Mouse (Mus musculus): ENCODE measurements around the gene Agrp. TPM values are rescaled to one million over a fixed set of nuclear protein-coding genes. Genes with fewer than 3 reads are reported as not detected.

The Agrp gene
- polyA plus RNA-seq, 1 experiment from 2014 or later = 0.91 TPM

- Histone ChIP-seq H3K36me3 (ENCODE audit: control insufficient read depth, insufficient read depth) (peaks cover 10% of the 10 kb centered on the region; the same call in 1 of the 2 replicates), H3K4me1 (replicated peaks; ENCODE audit: control insufficient read depth, insufficient read depth, low read length) (peaks cover 32% of the 10 kb centered on the region), H3K4me3 (replicated peaks; ENCODE audit: low read length) (no peak overlapping the region), H3K9ac (replicated peaks; ENCODE audit: low read depth, low read length) (no peak overlapping the region), H3K27ac (ENCODE audit: low read length) (no peak overlapping the region), H3K9me3 (ENCODE audit: control insufficient read depth, low read length) (no peaks in the 10 kb centered on the region), H3K27me3 (replicated peaks; ENCODE audit: control insufficient read depth, insufficient read depth, low read length) (no peaks in the 10 kb centered on the region), H3K4me2 (ENCODE audit: low read length) (no peak overlapping the region)
- WGBS = 86% methylated on average over 1 of the region's 1 CpGs
- no peak for ATAC-seq
Observed at GRCm38 (mm10) chr8:105639835-105640234, 2.6 kb upstream of the Agrp start.

DNA sequence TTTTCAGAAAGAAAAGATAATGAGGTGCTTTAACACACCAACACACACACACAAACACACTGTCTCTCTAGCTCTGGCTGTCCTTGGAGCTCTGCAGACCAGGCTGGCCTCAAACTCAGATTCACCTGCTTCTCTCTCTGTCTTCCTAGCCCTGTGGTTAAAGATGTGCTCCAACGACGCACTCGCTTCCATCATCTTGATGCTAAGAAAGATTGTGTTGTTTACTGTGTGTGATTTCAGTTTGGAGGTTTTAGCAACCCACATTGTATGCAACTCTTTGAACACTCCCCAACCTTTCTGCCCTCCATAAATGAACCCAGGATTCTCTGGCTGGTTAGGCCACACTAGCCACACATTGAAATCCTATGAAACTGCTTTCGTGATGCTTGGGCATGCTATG, 1.3 kb upstream of the Agrp start:
- no peak for ATAC-seq
- WGBS = 81% methylated on average over 4 of the region's 4 CpGs
- Histone ChIP-seq H3K36me3 (ENCODE audit: control insufficient read depth, insufficient read depth) (0 out of 2 replicates have a peak, but pooled peaks cover 1% of the 10 kb centered on the region), H3K27ac (ENCODE audit: low read length) (no peak overlapping the region), H3K4me3 (replicated peaks; ENCODE audit: low read length) (peak overlapping the region; percentile 13), H3K9me3 (ENCODE audit: control insufficient read depth, low read length) (no peaks in the 10 kb centered on the region), H3K4me1 (replicated peaks; ENCODE audit: control insufficient read depth, insufficient read depth, low read length) (peaks cover 32% of the 10 kb centered on the region), H3K9ac (replicated peaks; ENCODE audit: low read depth, low read length) (no peak overlapping the region; the same call in 1 of the 2 replicates), H3K4me2 (ENCODE audit: low read length) (peak overlapping the region; percentile 96), H3K27me3 (replicated peaks; ENCODE audit: control insufficient read depth, insufficient read depth, low read length) (no peaks in the 10 kb centered on the region)

GRCm38 (mm10) chr8:105637601-105638041, 428 bp upstream of the Agrp start:
- Histone ChIP-seq H3K27ac (ENCODE audit: low read length) (peak overlapping the region; percentile 100), H3K27me3 (replicated peaks; ENCODE audit: control insufficient read depth, insufficient read depth, low read length) (no peaks in the 10 kb centered on the region), H3K4me2 (ENCODE audit: low read length) (peak overlapping the region; percentile 96), H3K9ac (replicated peaks; ENCODE audit: low read depth, low read length) (peak overlapping the region; percentile 100), H3K4me1 (replicated peaks; ENCODE audit: control insufficient read depth, insufficient read depth, low read length) (peaks cover 30% of the 10 kb centered on the region), H3K9me3 (ENCODE audit: control insufficient read depth, low read length) (no peaks in the 10 kb centered on the region), H3K4me3 (replicated peaks; ENCODE audit: low read length) (peak overlapping the region; percentile 99), H3K36me3 (ENCODE audit: control insufficient read depth, insufficient read depth) (no peaks in the 10 kb centered on the region)
- no peak for ATAC-seq
- WGBS = under 1% methylated on average over 11 of the region's 11 CpGs

- peak; percentile 91 for ATAC-seq
- no peaks in the 10 kb centered on the region for H3K9me3 ChIP-seq (ENCODE audit: control insufficient read depth, low read length)
- WGBS = under 1% methylated on average over 89 of the region's 126 CpGs
Observed at GRCm38 (mm10) chr8:105636018-105636962, 903 bp downstream of the Agrp start, which contains the start of gene Ctcf. Gene Ctcf, plus strand, starts transcription at chr8:105636568.

GRCm38 (mm10) chr8:105635481-105635880, 1.7 kb downstream of the Agrp start:
- Histone ChIP-seq H3K4me3 (replicated peaks; ENCODE audit: low read length) (peak overlapping the region; percentile 99), H3K27me3 (replicated peaks; ENCODE audit: control insufficient read depth, insufficient read depth, low read length) (no peaks in the 10 kb centered on the region), H3K4me2 (ENCODE audit: low read length) (peak overlapping the region; percentile 84), H3K4me1 (replicated peaks; ENCODE audit: control insufficient read depth, insufficient read depth, low read length) (peaks cover 25% of the 10 kb centered on the region), H3K36me3 (ENCODE audit: control insufficient read depth, insufficient read depth) (no peaks in the 10 kb centered on the region), H3K27ac (ENCODE audit: low read length) (peak overlapping the region; percentile 100), H3K9me3 (ENCODE audit: control insufficient read depth, low read length) (no peaks in the 10 kb centered on the region), H3K9ac (replicated peaks; ENCODE audit: low read depth, low read length) (peak overlapping the region; percentile 100)
- WGBS = 1% methylated on average over 11 of the region's 11 CpGs
- ATAC-seq = no peak

More at GRCm38 (mm10) chr8:105636018-105636962, 903 bp downstream of the Agrp start, which contains the start of gene Ctcf:
- H3K4me2 ChIP-seq (ENCODE audit: low read length) = peak within 1 kb of the TSS; percentile 96
- no peaks in the 10 kb centered on the region for H3K27me3 ChIP-seq (replicated peaks; ENCODE audit: control insufficient read depth, insufficient read depth, low read length)
- peak within 1 kb of the TSS; percentile 100 for H3K9ac ChIP-seq (replicated peaks; ENCODE audit: low read depth, low read length)
- peaks cover 30% of the 10 kb centered on the region for H3K4me1 ChIP-seq (replicated peaks; ENCODE audit: control insufficient read depth, insufficient read depth, low read length)
- no peaks in the 10 kb centered on the region for H3K36me3 ChIP-seq (ENCODE audit: control insufficient read depth, insufficient read depth)
- peak within 1 kb of the TSS; percentile 100 for H3K27ac ChIP-seq (ENCODE audit: low read length)
- peak within 1 kb of the TSS; percentile 99 for H3K4me3 ChIP-seq (replicated peaks; ENCODE audit: low read length)

GRCm38 (mm10) chr8:105634771-105635458, 2.3 kb downstream of the Agrp start:
- H3K4me3 ChIP-seq (replicated peaks; ENCODE audit: low read length) = no peak overlapping the region
- peaks cover 24% of the 10 kb centered on the region for H3K4me1 ChIP-seq (replicated peaks; ENCODE audit: control insufficient read depth, insufficient read depth, low read length)
- no peak overlapping the region for H3K9ac ChIP-seq (replicated peaks; ENCODE audit: low read depth, low read length)
- H3K27me3 ChIP-seq (replicated peaks; ENCODE audit: control insufficient read depth, insufficient read depth, low read length) = no peaks in the 10 kb centered on the region
- no peak overlapping the region for H3K27ac ChIP-seq (ENCODE audit: low read length)
- peak overlapping the region; percentile 84; the same call in 1 of the 2 replicates for H3K4me2 ChIP-seq (ENCODE audit: low read length)
- H3K9me3 ChIP-seq (ENCODE audit: control insufficient read depth, low read length) = no peaks in the 10 kb centered on the region
- ATAC-seq = no peak
- 89% methylated on average over 2 of the region's 2 CpGs for WGBS
- H3K36me3 ChIP-seq (ENCODE audit: control insufficient read depth, insufficient read depth) = no peaks in the 10 kb centered on the region

DNA sequence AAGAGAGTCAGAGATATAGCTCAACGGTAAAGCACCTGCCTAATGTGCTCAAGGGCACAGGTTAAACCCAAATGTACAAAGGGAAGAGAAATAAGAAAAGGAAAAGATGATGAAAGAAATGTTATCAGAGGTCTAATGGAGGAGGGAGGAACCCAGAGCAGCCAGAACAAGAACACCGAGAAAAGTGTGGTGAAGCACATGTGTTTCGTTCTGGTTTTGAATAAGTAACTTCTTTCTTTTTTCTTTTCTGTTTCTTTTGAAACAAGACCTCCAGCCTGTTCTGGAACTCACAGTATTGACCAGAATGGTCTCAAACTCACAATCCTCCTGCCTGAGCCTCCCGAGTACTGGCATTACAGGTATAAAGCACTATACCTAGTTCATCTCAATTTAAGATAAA, 7.9 kb downstream of the Agrp start:
- H3K4me2 ChIP-seq (ENCODE audit: low read length) = no peak overlapping the region
- WGBS = 94% methylated on average over 4 of the region's 4 CpGs
- H3K36me3 ChIP-seq (ENCODE audit: control insufficient read depth, insufficient read depth) = no peaks in the 10 kb centered on the region
- H3K9me3 ChIP-seq (ENCODE audit: control insufficient read depth, low read length) = no peaks in the 10 kb centered on the region
- H3K4me1 ChIP-seq (replicated peaks; ENCODE audit: control insufficient read depth, insufficient read depth, low read length) = peaks cover 8% of the 10 kb centered on the region
- H3K27ac ChIP-seq (ENCODE audit: low read length) = no peak overlapping the region
- no peak for ATAC-seq
- H3K9ac ChIP-seq (replicated peaks; ENCODE audit: low read depth, low read length) = no peak overlapping the region
- no peaks in the 10 kb centered on the region for H3K27me3 ChIP-seq (replicated peaks; ENCODE audit: control insufficient read depth, insufficient read depth, low read length)
- H3K4me3 ChIP-seq (replicated peaks; ENCODE audit: low read length) = no peak overlapping the region

- WGBS = 58% methylated on average over 1 of the region's 1 CpGs
- H3K27ac ChIP-seq (ENCODE audit: low read length) = no peak overlapping the region
- no peak overlapping the region for H3K4me3 ChIP-seq (replicated peaks; ENCODE audit: low read length)
- peaks cover 3% of the 10 kb centered on the region; the same call in 1 of the 2 replicates for H3K36me3 ChIP-seq (ENCODE audit: control insufficient read depth, insufficient read depth)
- peaks cover 24% of the 10 kb centered on the region for H3K4me1 ChIP-seq (replicated peaks; ENCODE audit: control insufficient read depth, insufficient read depth, low read length)
- no peak overlapping the region for H3K9ac ChIP-seq (replicated peaks; ENCODE audit: low read depth, low read length)
- no peak for ATAC-seq
- no peaks in the 10 kb centered on the region for H3K27me3 ChIP-seq (replicated peaks; ENCODE audit: control insufficient read depth, insufficient read depth, low read length)
- H3K4me2 ChIP-seq (ENCODE audit: low read length) = no peak overlapping the region
- no peaks in the 10 kb centered on the region for H3K9me3 ChIP-seq (ENCODE audit: control insufficient read depth, low read length)
Observed at GRCm38 (mm10) chr8:105626086-105626485, 11.1 kb downstream of the Agrp start.

DNA sequence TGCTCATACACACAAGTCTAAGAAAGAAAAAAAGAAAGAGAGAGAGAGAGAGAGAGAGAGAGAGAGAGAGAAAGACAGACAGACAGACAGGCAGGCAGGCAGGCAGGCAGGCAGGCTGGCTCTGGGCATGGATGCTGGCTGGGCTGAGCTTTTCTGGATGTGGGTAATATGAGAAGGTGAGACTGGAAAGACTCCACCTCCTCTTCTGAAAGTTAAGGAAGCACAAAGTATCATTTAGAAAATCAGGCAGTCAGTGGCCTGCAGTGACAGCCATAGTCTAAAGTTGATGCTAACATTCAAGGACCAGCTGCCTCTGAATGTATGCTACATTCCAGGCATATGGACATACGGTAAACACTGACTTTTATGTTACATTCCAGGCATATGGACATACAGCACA, 12.4 kb downstream of the Agrp start:
- Histone ChIP-seq H3K4me2 (ENCODE audit: low read length) (no peak overlapping the region), H3K4me1 (replicated peaks; ENCODE audit: control insufficient read depth, insufficient read depth, low read length) (peaks cover 24% of the 10 kb centered on the region), H3K27ac (ENCODE audit: low read length) (peak overlapping the region; percentile 61), H3K4me3 (replicated peaks; ENCODE audit: low read length) (no peak overlapping the region), H3K27me3 (replicated peaks; ENCODE audit: control insufficient read depth, insufficient read depth, low read length) (no peaks in the 10 kb centered on the region), H3K9ac (replicated peaks; ENCODE audit: low read depth, low read length) (no peak overlapping the region), H3K36me3 (ENCODE audit: control insufficient read depth, insufficient read depth) (peaks cover 11% of the 10 kb centered on the region), H3K9me3 (ENCODE audit: control insufficient read depth, low read length) (no peaks in the 10 kb centered on the region)
- no peak for ATAC-seq
- WGBS = 60% methylated on average over 1 of the region's 1 CpGs

Measured in forebrain, embryonic 16.5 days (tissue).